Mouse (Mus musculus) liver, adult 2 months (tissue): ENCODE measurements around the gene Rbbp5. TPM values are rescaled to one million over a fixed set of nuclear protein-coding genes. Genes with fewer than 3 reads are reported as not detected.

ENCODE experiments used
- DNase-seq: peaks from one replicate; pipeline ENCODE4 v3.0.0-alpha.2; 2011; ENCODE audit warnings: low read depth, low spot score; ENCODE audit errors: extremely low read depth
- H3K27ac ChIP-seq: fragments of 200-500 bp; replicated peaks from 2 replicates; pipeline ENCODE4 v1.5.1; 2012; ENCODE audit warnings: low read depth, mild to moderate bottlenecking, control low read depth, inconsistent platforms, low read length; ENCODE audit not compliant: insufficient read depth
- H3K27me3 ChIP-seq: fragments of 200-500 bp; 2 replicates; pipeline ENCODE4 v1.6.1; 2012; ENCODE audit warnings: mild to moderate bottlenecking, moderate library complexity, low read length, inconsistent platforms; ENCODE audit not compliant: control insufficient read depth, insufficient read depth
- H3K36me3 ChIP-seq: fragments of 200-500 bp; 2 replicates; pipeline ENCODE4 v1.6.1; 2012; ENCODE audit warnings: low read length, inconsistent platforms; ENCODE audit not compliant: control insufficient read depth, insufficient read depth
- H3K4me1 ChIP-seq: fragments of 200-500 bp; 2 replicates; pipeline ENCODE4 v1.6.1; 2011; ENCODE audit warnings: low read length; ENCODE audit not compliant: control insufficient read depth, insufficient read depth
- H3K4me3 ChIP-seq: fragments of 200-500 bp; 2 replicates; pipeline ENCODE4 v1.5.1; 2011; ENCODE audit warnings: low read depth, mild to moderate bottlenecking, control low read depth, low read length, moderate library complexity; ENCODE audit not compliant: insufficient read depth
- H3K79me2 ChIP-seq: fragments of 200-500 bp; 2 replicates; pipeline ENCODE4 v1.6.1; 2012; ENCODE audit warnings: inconsistent platforms, mild to moderate bottlenecking, low read length, moderate library complexity; ENCODE audit not compliant: control insufficient read depth, insufficient read depth
- H3K9ac ChIP-seq: fragments of 200-500 bp; 2 replicates; pipeline ENCODE4 v1.6.1; 2012; ENCODE audit warnings: low read depth, mild to moderate bottlenecking, control low read depth, inconsistent platforms, low read length
- CTCF ChIP-seq: fragments of 200-500 bp; IDR thresholded peaks from 2 replicates; pipeline ENCODE4 v1.5.1; 2011; ENCODE audit warnings: low read depth, low read length, control low read depth
- POLR2A ChIP-seq: fragments of 200-500 bp; IDR thresholded peaks from 2 replicates; pipeline ENCODE4 v1.6.1; 2011; ENCODE audit warnings: low read length, control low read depth; ENCODE audit not compliant: insufficient read depth; ENCODE audit errors: extremely low read depth
- WGBS: fragments of 180-500 bp; shearing (Covaris S2); methylation state at CpG from one replicate; pipeline ENCODE4 v1.1.7; 2018; 5-methylcytosine and 5-hydroxymethylcytosine counted together
- polyA plus RNA-seq: library from polyadenylated mRNA; depleted of rRNA; stranded (reverse); fragments of >200 nt; gene quantifications from 2 replicates; pipeline ENCODE4 v1.2.3, GENCODE M21; 2012
- total RNA-seq: library from RNA; depleted of rRNA; stranded (reverse); fragments of >200 nt; gene quantifications from 2 replicates; pipeline ENCODE4 v1.2.3, GENCODE M21; 2014

The Rbbp5 gene
- total and polyA plus RNA-seq, 2 experiments = 10.2 to 21.4 TPM

GRCm38 (mm10) chr1:132500535-132500934 lies 23.4 kb downstream of the Rbbp5 start:
- WGBS = 92% methylated on average over 2 of the region's 2 CpGs
- no peak for DNase-seq
- H3K36me3 ChIP-seq = peaks cover 75% of the 10 kb centered on the region
- no peaks in the 10 kb centered on the region for H3K27me3 ChIP-seq
- H3K9ac ChIP-seq = no peak overlapping the region
- H3K27ac ChIP-seq = no peak overlapping the region
- H3K4me3 ChIP-seq = no peak overlapping the region
- H3K79me2 ChIP-seq = no peaks in the 10 kb centered on the region
- H3K4me1 ChIP-seq = no peaks in the 10 kb centered on the region
- no peak for TF ChIP-seq POLR2A
- no peak for TF ChIP-seq CTCF

GRCm38 (mm10) chr1:132505155-132505554 lies 28.0 kb downstream of the Rbbp5 start:
- Histone ChIP-seq H3K27me3 (no peaks in the 10 kb centered on the region), H3K27ac (no peak overlapping the region), H3K79me2 (no peaks in the 10 kb centered on the region), H3K4me1 (no peaks in the 10 kb centered on the region), H3K4me3 (no peak overlapping the region), H3K36me3 (peaks cover 56% of the 10 kb centered on the region), H3K9ac (no peak overlapping the region)
- 97% methylated on average over 5 of the region's 5 CpGs for WGBS
- TF ChIP-seq CTCF = no peak
- TF ChIP-seq POLR2A = no peak
- DNase-seq = no peak

GRCm38 (mm10) chr1:132506058-132506457 lies 28.9 kb downstream of the Rbbp5 start, which contains the start of gene Tmem81:
Gene Tmem81 (plus strand): TSS chr1:132506230.
- H3K27me3 ChIP-seq = no peaks in the 10 kb centered on the region
- WGBS = 94% methylated on average over 7 of the region's 7 CpGs
- peaks cover 48% of the 10 kb centered on the region for H3K36me3 ChIP-seq
- no peak within 1 kb of the TSS for H3K4me3 ChIP-seq
- DNase-seq = no peak
- H3K9ac ChIP-seq = no peak within 1 kb of the TSS
- H3K27ac ChIP-seq = no peak within 1 kb of the TSS
- H3K79me2 ChIP-seq = no peaks in the 10 kb centered on the region
- H3K4me1 ChIP-seq = no peaks in the 10 kb centered on the region
- no peak for TF ChIP-seq CTCF
- TF ChIP-seq POLR2A = no peak

GRCm38 (mm10) chr1:132506656-132507055 lies 29.5 kb downstream of the Rbbp5 start:
- H3K9ac ChIP-seq = no peak overlapping the region
- no peak for DNase-seq
- TF ChIP-seq CTCF (no peak), POLR2A (no peak)
- no peaks in the 10 kb centered on the region for H3K79me2 ChIP-seq
- no peak overlapping the region for H3K27ac ChIP-seq
- H3K4me1 ChIP-seq = no peaks in the 10 kb centered on the region
- no peak overlapping the region for H3K4me3 ChIP-seq
- peaks cover 43% of the 10 kb centered on the region for H3K36me3 ChIP-seq
- 92% methylated on average over 7 of the region's 7 CpGs for WGBS
- H3K27me3 ChIP-seq = no peaks in the 10 kb centered on the region

- Histone ChIP-seq H3K9ac (no peak overlapping the region), H3K27me3 (no peaks in the 10 kb centered on the region), H3K4me3 (no peak overlapping the region), H3K4me1 (no peaks in the 10 kb centered on the region), H3K27ac (no peak overlapping the region), H3K36me3 (peaks cover 21% of the 10 kb centered on the region), H3K79me2 (no peaks in the 10 kb centered on the region)
- WGBS = 83% methylated on average over 5 of the region's 5 CpGs
- no peak for DNase-seq
- TF ChIP-seq CTCF (no peak), POLR2A (no peak)
Observed at GRCm38 (mm10) chr1:132509771-132510170, 32.6 kb downstream of the Rbbp5 start.

- Histone ChIP-seq H3K9ac (no peak overlapping the region), H3K36me3 (peaks cover 11% of the 10 kb centered on the region), H3K27ac (no peak overlapping the region), H3K4me1 (no peaks in the 10 kb centered on the region), H3K4me3 (no peak overlapping the region), H3K27me3 (no peaks in the 10 kb centered on the region), H3K79me2 (no peaks in the 10 kb centered on the region)
- 48% methylated on average over 8 of the region's 8 CpGs for WGBS
- no peak for DNase-seq
- TF ChIP-seq CTCF (no peak), POLR2A (no peak)
Observed at GRCm38 (mm10) chr1:132511521-132511920, 34.4 kb downstream of the Rbbp5 start.
